ENCODE assay signal across 8 mouse cellular contexts in the genomic region with DNA sequence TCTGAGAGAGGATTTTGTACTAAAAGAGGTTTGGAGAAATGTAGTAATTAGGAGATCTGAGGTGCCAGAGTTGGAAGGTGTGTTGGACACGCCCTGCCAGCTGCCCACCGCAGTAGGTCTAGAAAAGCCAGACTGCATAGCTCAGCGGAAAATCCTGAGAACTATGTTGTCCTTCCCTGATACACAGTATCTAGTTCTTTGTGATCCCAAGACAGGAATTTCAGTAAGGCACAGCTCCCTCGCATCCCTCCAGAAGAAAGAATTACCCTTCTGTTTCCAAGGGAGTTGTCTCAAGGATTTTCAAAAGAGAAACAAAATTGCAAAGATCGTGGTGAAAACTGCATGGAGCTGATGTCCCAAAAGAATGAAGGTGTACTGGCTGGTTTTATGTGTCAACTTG. TPM values are rescaled to one million over a fixed set of nuclear protein-coding genes. Genes with fewer than 3 reads are reported as not detected.
DNase-seq lines count a peak whose midpoint lies in the region; ATAC-seq and TF ChIP-seq lines count a peak whose summit lies in the region.

No protein-coding gene starts in this region.

- no peaks in the 10 kb centered on the region for H3K9me3 ChIP-seq in embryonic facial prominence, embryonic 15.5 days (replicated peaks)
- no peaks in the 10 kb centered on the region for H3K9me3 ChIP-seq in limb, embryonic 10.5 days (replicated peaks)
- H3K9me3 ChIP-seq in neural tube, embryonic 15.5 days (replicated peaks), result no peaks in the 10 kb centered on the region

- DNase-seq in left cerebral cortex, adult 2 months (ENCODE audit: extremely low spot score in 1 of 2, low spot score in 2 of 2), result no peak
- no peak for DNase-seq in left cerebral cortex, postnatal 14 days (ENCODE audit: low spot score in 2 of 2)
- peak; percentile 57 for DNase-seq in limb, embryonic 10.5 days (ENCODE audit: low spot score)
- DNase-seq in adrenal gland, postnatal 25 days, result no peak
- DNase-seq in thymus, postnatal 10 days (ENCODE audit: low spot score in 2 of 2), result no peak
- no peak for DNase-seq in urinary bladder, adult 18-20 months (ENCODE audit: low spot score in 2 of 2)

- ATAC-seq in embryonic facial prominence, embryonic 15.5 days (ENCODE audit: insufficient number of reproducible peaks, low FRiP score, low TSS enrichment, low read depth), result 0 out of 2 replicates have a peak, but pooled peaks have one; percentile 6
- ATAC-seq in neural tube, embryonic 15.5 days (ENCODE audit: low FRiP score), result no peak

- H3K4me1 ChIP-seq in embryonic facial prominence, embryonic 15.5 days, result peaks cover 39% of the 10 kb centered on the region
- peaks cover 41% of the 10 kb centered on the region for H3K4me1 ChIP-seq in limb, embryonic 10.5 days
- peaks cover 46% of the 10 kb centered on the region for H3K4me1 ChIP-seq in neural tube, embryonic 15.5 days

- intact Hi-C loops in left cerebral cortex, adult 2 months (cut with DNase I), result loop anchor here (5.0 kb wide), 1 partner anchor 79 kb away; a partner anchor contains a TSS
- intact Hi-C loops in left cerebral cortex, postnatal 14 days (cut with DNase I), result no loop called here

- H3K36me3 ChIP-seq in embryonic facial prominence, embryonic 15.5 days, result peaks cover 29% of the 10 kb centered on the region
- peaks cover 35% of the 10 kb centered on the region for H3K36me3 ChIP-seq in limb, embryonic 10.5 days
- H3K36me3 ChIP-seq in neural tube, embryonic 15.5 days, result peaks cover 28% of the 10 kb centered on the region

- H3K4me3 ChIP-seq in left cerebral cortex, adult 2 months, result no peak overlapping the region
- peak overlapping the region; percentile 81 for H3K4me3 ChIP-seq in embryonic facial prominence, embryonic 15.5 days (replicated peaks)
- H3K4me3 ChIP-seq in limb, embryonic 10.5 days, result peak overlapping the region; percentile 85
- H3K4me3 ChIP-seq in neural tube, embryonic 15.5 days (replicated peaks), result peak overlapping the region; percentile 70

- peak overlapping the region; percentile 76 for H3K4me2 ChIP-seq in embryonic facial prominence, embryonic 15.5 days (replicated peaks)
- peak overlapping the region; percentile 71 for H3K4me2 ChIP-seq in neural tube, embryonic 15.5 days

- H3K27ac ChIP-seq in left cerebral cortex, adult 2 months, result peak overlapping the region; percentile 70
- peak overlapping the region; percentile 94 for H3K27ac ChIP-seq in embryonic facial prominence, embryonic 15.5 days (replicated peaks)
- H3K27ac ChIP-seq in limb, embryonic 10.5 days, result peak overlapping the region; percentile 98
- peak overlapping the region; percentile 96 for H3K27ac ChIP-seq in neural tube, embryonic 15.5 days (replicated peaks)

- H3K9ac ChIP-seq in embryonic facial prominence, embryonic 15.5 days, result peak overlapping the region; percentile 16; the same call in 1 of the 2 replicates
- H3K9ac ChIP-seq in neural tube, embryonic 15.5 days (replicated peaks), result peak overlapping the region; percentile 36

- H3K27me3 ChIP-seq in embryonic facial prominence, embryonic 15.5 days, result no peaks in the 10 kb centered on the region
- H3K27me3 ChIP-seq in limb, embryonic 10.5 days (ENCODE audit: low read depth, poor library complexity, severe bottlenecking), result no peaks in the 10 kb centered on the region
- H3K27me3 ChIP-seq in neural tube, embryonic 15.5 days (replicated peaks), result no peaks in the 10 kb centered on the region

- TF ChIP-seq CTCF in left cerebral cortex, adult 2 months (IDR thresholded peaks at IDR 0.05), result no peak

- WGBS in embryonic facial prominence, embryonic 15.5 days, result 2% methylated on average over 5 of the region's 5 CpGs
- WGBS in limb, embryonic 10.5 days, result 2% methylated on average over 5 of the region's 5 CpGs
- 1% methylated on average over 5 of the region's 5 CpGs for whole genome bisulfite sequencing in neural tube, embryonic 15.5 days

RNA-seq across cellular contexts. Expression of a gene that starts 0.5 kb away (rescaled TPM):
- total RNA-seq in left cerebral cortex, adult 2 months (2021), result 100 to 1,000 TPM; 417 to 433 TPM
- total RNA-seq in left cerebral cortex, postnatal 14 days (2021), result 100 to 1,000 TPM; 771 to 797 TPM
- 823 TPM in 2 replicates for polyA plus RNA-seq in embryonic facial prominence, embryonic 15.5 days (2015; fragmentation: Nextera tagmentation; extraction: Ambion mirVana)
- 1,509 and 1,575 TPM in 2 replicates for polyA plus RNA-seq in limb, embryonic 10.5 days (2016; fragmentation: Nextera tagmentation; extraction: Ambion mirVana)
- 1,339 and 1,471 TPM in 2 replicates for polyA plus RNA-seq in neural tube, embryonic 15.5 days (2015; fragmentation: Nextera tagmentation; extraction: Ambion mirVana)
- 192 and 221 TPM in 2 replicates for total RNA-seq in adrenal gland, postnatal 25 days (2021)

RNA-seq across cellular contexts. Expression of a gene that starts 2.7 kb away (rescaled TPM):
- total RNA-seq in left cerebral cortex, adult 2 months (2021), result 10 to 100 TPM; 14.6 to 17.8 TPM
- 10 to 100 TPM; 10.7 to 14.6 TPM for total RNA-seq in left cerebral cortex, postnatal 14 days (2021)
- 12.0 and 16.1 TPM in 2 replicates for polyA plus RNA-seq in embryonic facial prominence, embryonic 15.5 days (2015; fragmentation: Nextera tagmentation; extraction: Ambion mirVana)
- polyA plus RNA-seq in limb, embryonic 10.5 days (2016; fragmentation: Nextera tagmentation; extraction: Ambion mirVana), result 23.2 and 27.3 TPM in 2 replicates
- 7.9 and 9.7 TPM in 2 replicates for polyA plus RNA-seq in neural tube, embryonic 15.5 days (2015; fragmentation: Nextera tagmentation; extraction: Ambion mirVana)
- 30.1 and 31.1 TPM in 2 replicates for total RNA-seq in adrenal gland, postnatal 25 days (2021)

RNA-seq across cellular contexts. Expression of a gene that starts 15.5 kb away (rescaled TPM):
- total RNA-seq in left cerebral cortex, adult 2 months (2021), result 100 to 1,000 TPM; 137 to 144 TPM
- 100 to 1,000 TPM; 153 to 168 TPM for total RNA-seq in left cerebral cortex, postnatal 14 days (2021)
- 64.4 and 72.6 TPM in 2 replicates for polyA plus RNA-seq in embryonic facial prominence, embryonic 15.5 days (2015; fragmentation: Nextera tagmentation; extraction: Ambion mirVana)
- 43.0 and 49.7 TPM in 2 replicates for polyA plus RNA-seq in limb, embryonic 10.5 days (2016; fragmentation: Nextera tagmentation; extraction: Ambion mirVana)
- polyA plus RNA-seq in neural tube, embryonic 15.5 days (2015; fragmentation: Nextera tagmentation; extraction: Ambion mirVana), result 131 and 141 TPM in 2 replicates
- total RNA-seq in adrenal gland, postnatal 25 days (2021), result 61.0 and 94.1 TPM in 2 replicates

RNA-seq across cellular contexts. Expression of a gene that starts 17.1 kb away (rescaled TPM):
- 10 to 100 TPM; 14.7 to 17.5 TPM for total RNA-seq in left cerebral cortex, adult 2 months (2021)
- total RNA-seq in left cerebral cortex, postnatal 14 days (2021), result 1 to 10 TPM; 5.4 to 5.7 TPM
- 28.7 and 30.2 TPM in 2 replicates for polyA plus RNA-seq in embryonic facial prominence, embryonic 15.5 days (2015; fragmentation: Nextera tagmentation; extraction: Ambion mirVana)
- polyA plus RNA-seq in limb, embryonic 10.5 days (2016; fragmentation: Nextera tagmentation; extraction: Ambion mirVana), result 4.5 and 5.5 TPM in 2 replicates
- 14.9 and 15.5 TPM in 2 replicates for polyA plus RNA-seq in neural tube, embryonic 15.5 days (2015; fragmentation: Nextera tagmentation; extraction: Ambion mirVana)
- total RNA-seq in adrenal gland, postnatal 25 days (2021), result 7.6 and 11.7 TPM in 2 replicates

RNA-seq across cellular contexts. Expression of a gene that starts 22.5 kb away (rescaled TPM):
- total RNA-seq in left cerebral cortex, adult 2 months (2021), result 1 to 10 TPM; 2.1 to 4.1 TPM
- 1 to 10 TPM; 5.1 TPM for total RNA-seq in left cerebral cortex, postnatal 14 days (2021)
- 53.2 and 55.2 TPM in 2 replicates for polyA plus RNA-seq in embryonic facial prominence, embryonic 15.5 days (2015; fragmentation: Nextera tagmentation; extraction: Ambion mirVana)
- polyA plus RNA-seq in limb, embryonic 10.5 days (2016; fragmentation: Nextera tagmentation; extraction: Ambion mirVana), result 61.7 and 67.1 TPM in 2 replicates
- 17.6 and 26.7 TPM in 2 replicates for polyA plus RNA-seq in neural tube, embryonic 15.5 days (2015; fragmentation: Nextera tagmentation; extraction: Ambion mirVana)
- total RNA-seq in adrenal gland, postnatal 25 days (2021), result 8.7 and 9.8 TPM in 2 replicates
